Mouse (Mus musculus) erythroblast, embryonic 14.5 days (primary cell): Measurements from ENCODE around the gene Anapc1. TPM values are rescaled to one million over a fixed set of nuclear protein-coding genes. Genes with fewer than 3 reads are reported as not detected.

ENCODE experiments used
- H3K27me3 ChIP-seq: 2 replicates; pipeline ENCODE4 v1.6.1; 2012; ENCODE audit warnings: inconsistent platforms; ENCODE audit not compliant: control insufficient read depth
- H3K36me3 ChIP-seq: 2 replicates; pipeline ENCODE4 v1.6.1; 2012; ENCODE audit warnings: mild to moderate bottlenecking, inconsistent platforms; ENCODE audit not compliant: control insufficient read depth
- H3K4me1 ChIP-seq: 2 replicates; pipeline ENCODE4 v1.6.1; 2012; ENCODE audit warnings: inconsistent platforms; ENCODE audit not compliant: control insufficient read depth
- H3K4me3 ChIP-seq: replicated peaks from 2 replicates; pipeline ENCODE3; 2012; ENCODE audit warnings: moderate library complexity, mild to moderate bottlenecking, inconsistent platforms
- H3K9me3 ChIP-seq: 2 replicates; pipeline ENCODE4 v1.6.1; 2012; ENCODE audit warnings: low read length, inconsistent platforms, mixed read lengths; ENCODE audit not compliant: control insufficient read depth
- GATA1 ChIP-seq: IDR thresholded peaks from 2 replicates; pipeline ENCODE4 v1.6.1; 2012; ENCODE audit warnings: low read length, inconsistent platforms, mixed read lengths
- TAL1 ChIP-seq: IDR thresholded peaks from 3 replicates; pipeline ENCODE4 v1.6.1; 2012; ENCODE audit warnings: low read length, inconsistent platforms, mixed read lengths
- polyA plus RNA-seq: library from polyadenylated mRNA; stranded (reverse); fragments of >175 nt; gene quantifications from 2 replicates; pipeline ENCODE4 v1.2.3, GENCODE M21; 2012

Anapc1 gene
- polyA plus RNA-seq, 1 experiment, result 2.8 TPM

DNA sequence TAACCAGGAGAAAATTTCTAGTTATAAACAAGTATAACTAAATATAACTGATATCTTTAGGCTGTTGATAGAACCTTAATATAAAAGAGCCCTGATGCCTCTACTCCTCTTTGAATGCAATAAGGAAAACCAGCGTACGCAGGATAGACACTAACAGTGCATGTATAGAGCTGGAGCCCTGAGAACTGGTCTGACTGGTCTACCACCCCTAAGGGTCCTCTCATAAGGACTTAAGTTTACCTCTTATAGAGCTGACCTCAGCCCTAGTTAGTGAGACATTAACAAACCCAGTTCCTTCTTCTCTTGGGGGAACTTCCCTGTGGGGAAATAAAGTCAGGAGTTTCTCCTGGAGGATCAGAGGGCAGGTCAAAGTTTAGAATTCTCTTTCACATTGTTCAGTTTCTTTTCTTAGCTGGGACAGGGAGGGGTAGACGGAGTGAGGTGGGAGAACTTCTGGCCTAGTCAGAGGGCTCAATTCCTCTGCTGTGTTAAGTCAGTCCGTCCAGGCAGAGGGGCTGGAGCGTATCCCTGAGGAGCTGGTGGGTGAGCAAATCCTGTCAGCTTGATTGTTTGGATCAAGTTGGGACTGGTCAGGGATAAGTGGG lies 35.0 kb upstream of the Anapc1 start:
- H3K4me3 ChIP-seq, result no peak overlapping the region
- H3K27me3 ChIP-seq, result no peaks in the 10 kb centered on the region
- no peak for TF ChIP-seq GATA1
- TF ChIP-seq TAL1, result no peak
- H3K9me3 ChIP-seq, result peaks cover 3% of the 10 kb centered on the region; the same call in 1 of the 2 replicates
- no peaks in the 10 kb centered on the region for H3K4me1 ChIP-seq
- H3K36me3 ChIP-seq, result no peaks in the 10 kb centered on the region

DNA sequence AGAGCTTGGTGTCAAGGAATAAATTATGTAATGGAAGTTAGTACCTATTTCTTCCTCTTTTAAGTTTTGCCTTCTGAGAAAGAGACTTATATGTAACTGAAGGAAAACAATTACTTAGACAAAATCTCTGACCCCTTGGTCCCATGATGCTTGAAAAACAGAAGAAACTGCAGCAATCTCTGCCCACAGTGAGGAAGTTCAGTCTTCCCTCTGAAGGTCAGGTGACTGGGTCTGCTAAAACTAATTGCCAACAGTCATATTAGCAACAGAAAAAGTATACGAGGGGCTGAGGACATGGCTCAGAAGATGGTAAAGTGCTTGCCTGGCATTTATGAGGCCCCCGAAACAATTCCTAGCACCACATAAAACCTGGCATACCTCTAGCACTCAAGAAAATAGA lies 32.2 kb upstream of the Anapc1 start:
- Histone ChIP-seq H3K4me3 (no peak overlapping the region), H3K36me3 (no peaks in the 10 kb centered on the region; the same call in 1 of the 2 replicates), H3K9me3 (peaks cover 3% of the 10 kb centered on the region; the same call in 1 of the 2 replicates), H3K4me1 (no peaks in the 10 kb centered on the region), H3K27me3 (no peaks in the 10 kb centered on the region)
- TF ChIP-seq TAL1 (no peak), GATA1 (no peak)

DNA sequence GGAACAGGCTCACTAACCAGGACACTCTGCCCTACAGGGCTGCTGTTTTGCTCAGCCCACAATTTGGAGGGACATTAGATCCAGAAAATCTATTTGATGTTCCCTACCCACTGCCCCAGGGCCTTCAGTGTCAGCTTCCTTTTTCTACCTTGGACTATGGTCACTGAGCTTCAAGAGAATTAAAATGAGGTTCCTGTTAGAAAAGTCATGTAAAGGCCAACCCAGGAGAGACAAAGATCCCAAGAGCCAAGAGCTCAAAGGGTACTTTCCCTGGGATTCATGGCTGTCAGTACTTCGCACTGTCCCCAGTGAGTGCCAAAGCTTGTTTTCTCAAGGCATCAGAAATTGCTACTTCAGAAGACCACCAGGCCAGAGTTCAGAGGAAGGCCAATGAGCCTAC lies 28.8 kb upstream of the Anapc1 start:
- H3K27me3 ChIP-seq, result no peaks in the 10 kb centered on the region
- no peaks in the 10 kb centered on the region for H3K4me1 ChIP-seq
- H3K9me3 ChIP-seq, result no peaks in the 10 kb centered on the region
- no peak overlapping the region for H3K4me3 ChIP-seq
- no peaks in the 10 kb centered on the region; the same call in 1 of the 2 replicates for H3K36me3 ChIP-seq
- TF ChIP-seq GATA1 (no peak), TAL1 (no peak)

DNA sequence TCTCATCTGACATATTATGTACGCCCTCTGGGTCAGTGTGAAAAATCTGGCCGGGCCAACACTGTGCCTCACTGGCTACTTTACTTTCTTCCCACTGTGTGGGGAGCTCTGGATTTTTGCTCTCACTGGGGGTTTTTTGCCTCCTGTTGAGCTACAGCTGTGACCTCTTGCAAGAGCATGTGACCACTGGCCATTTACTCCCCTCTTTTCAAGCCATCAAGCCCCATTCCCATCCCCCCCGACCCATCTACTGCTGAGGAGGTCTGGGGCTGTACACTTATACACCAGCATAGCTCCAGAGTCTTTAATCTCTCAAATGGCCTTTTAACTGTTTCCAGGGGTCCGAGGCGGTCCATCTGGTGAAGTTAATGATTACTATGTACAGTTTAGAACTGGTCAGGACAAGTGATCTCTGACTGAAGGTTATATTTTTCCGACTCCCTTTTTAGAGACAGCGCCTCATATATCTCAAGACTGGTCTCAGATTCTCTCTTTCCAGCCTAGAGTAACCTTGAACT lies 27.6 kb upstream of the Anapc1 start:
- Histone ChIP-seq H3K4me3 (no peak overlapping the region), H3K9me3 (no peaks in the 10 kb centered on the region)
- TF ChIP-seq GATA1, result no peak
- no peak for TF ChIP-seq TAL1

DNA sequence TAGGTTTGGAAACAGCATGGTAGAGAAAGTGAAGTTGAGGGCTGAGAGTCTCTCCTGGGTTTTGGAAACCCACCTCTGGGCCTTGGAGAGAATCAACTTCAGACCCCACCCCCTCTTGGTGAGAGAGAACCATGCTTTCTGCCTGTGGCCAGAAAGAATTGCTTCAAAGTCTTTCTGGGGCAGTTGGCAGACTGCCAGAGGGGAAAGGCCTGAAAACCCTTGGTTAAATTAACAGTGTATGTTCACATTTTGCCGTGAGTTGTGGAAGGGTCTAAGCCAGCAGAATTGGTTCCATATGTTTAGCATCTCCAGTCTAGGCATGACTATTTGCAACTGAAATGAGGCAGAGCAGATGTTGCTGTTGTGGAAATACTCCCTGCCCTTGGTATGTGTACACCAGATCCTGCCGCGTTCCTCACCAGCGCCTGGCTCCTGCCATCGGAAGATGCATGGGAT lies 26.4 kb upstream of the Anapc1 start:
- H3K27me3 ChIP-seq, result no peaks in the 10 kb centered on the region
- no peak overlapping the region for H3K4me3 ChIP-seq
- TF ChIP-seq GATA1 (no peak), TAL1 (no peak)
- no peaks in the 10 kb centered on the region; the same call in 1 of the 2 replicates for H3K36me3 ChIP-seq
- no peaks in the 10 kb centered on the region for H3K9me3 ChIP-seq
- H3K4me1 ChIP-seq, result no peaks in the 10 kb centered on the region

More for the DNA sequence above, 27.6 kb upstream of the Anapc1 start:
- Histone ChIP-seq H3K4me1 (no peaks in the 10 kb centered on the region), H3K36me3 (no peaks in the 10 kb centered on the region; the same call in 1 of the 2 replicates), H3K27me3 (no peaks in the 10 kb centered on the region)

DNA sequence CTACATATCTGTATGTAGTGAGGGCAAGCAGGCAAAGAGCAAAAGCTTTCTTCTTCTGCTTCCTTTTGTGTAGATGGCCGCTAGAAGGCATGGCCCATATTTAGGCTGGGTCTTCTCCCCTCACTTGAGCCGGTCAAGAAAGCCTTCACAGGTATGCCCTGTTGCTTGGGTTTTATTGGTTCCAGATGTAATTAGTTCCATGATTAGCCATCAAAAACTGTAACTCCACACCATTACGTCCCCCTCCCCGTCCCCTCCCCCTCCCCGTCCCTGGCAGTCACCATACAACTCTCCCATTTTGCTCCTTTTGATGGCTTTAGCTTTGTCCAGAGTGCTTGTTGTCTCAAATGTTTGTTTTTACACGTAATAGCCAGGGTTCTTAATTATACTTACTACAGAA lies 25.7 kb upstream of the Anapc1 start:
- Histone ChIP-seq H3K4me1 (no peaks in the 10 kb centered on the region), H3K27me3 (no peaks in the 10 kb centered on the region), H3K36me3 (no peaks in the 10 kb centered on the region; the same call in 1 of the 2 replicates), H3K9me3 (no peaks in the 10 kb centered on the region), H3K4me3 (no peak overlapping the region)
- TF ChIP-seq TAL1 (no peak), GATA1 (no peak)

DNA sequence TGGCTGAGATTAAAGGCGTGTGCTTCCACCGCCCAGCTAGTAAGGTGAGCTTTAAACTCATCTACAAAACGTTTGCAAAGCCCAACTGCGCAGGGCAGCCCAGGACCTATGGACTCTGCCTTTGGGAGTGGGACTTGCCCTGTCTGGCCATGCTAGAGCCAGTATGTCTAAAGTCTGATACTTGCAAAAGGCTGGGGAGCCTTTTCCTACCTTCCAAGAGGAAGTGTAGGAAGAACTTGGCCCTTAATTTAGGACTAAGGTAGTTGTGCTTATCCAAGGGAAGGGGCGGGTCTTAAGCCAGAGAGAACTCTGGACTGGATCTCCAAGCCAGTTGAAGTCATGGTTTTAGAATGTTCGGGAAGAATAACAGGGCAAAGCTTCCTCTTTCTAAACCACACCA lies 23.4 kb upstream of the Anapc1 start:
- TF ChIP-seq GATA1 (no peak), TAL1 (no peak)
- Histone ChIP-seq H3K27me3 (no peaks in the 10 kb centered on the region), H3K36me3 (no peaks in the 10 kb centered on the region; the same call in 1 of the 2 replicates), H3K9me3 (no peaks in the 10 kb centered on the region), H3K4me1 (no peaks in the 10 kb centered on the region), H3K4me3 (no peak overlapping the region)

DNA sequence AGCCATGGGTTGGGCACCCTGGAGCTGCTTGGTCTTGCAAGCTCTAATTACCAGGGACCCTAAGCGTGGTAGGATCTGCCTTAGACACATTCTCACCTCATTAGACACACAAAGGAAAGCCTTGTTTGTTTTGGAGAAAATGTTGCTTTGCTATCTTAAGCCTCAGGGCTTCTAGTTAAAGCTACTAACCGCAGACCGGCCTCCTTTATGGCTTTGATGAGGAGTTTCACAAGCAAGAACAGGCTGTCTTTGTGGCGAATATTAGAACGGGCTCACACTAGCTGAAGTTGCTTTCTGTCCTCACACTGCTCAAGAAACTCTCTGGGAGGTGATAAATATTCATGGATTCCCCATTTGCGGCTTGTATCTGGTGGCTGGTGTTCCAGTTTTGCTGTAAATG lies 22.1 kb upstream of the Anapc1 start:
- H3K4me3 ChIP-seq, result no peak overlapping the region
- no peaks in the 10 kb centered on the region for H3K4me1 ChIP-seq
- TF ChIP-seq TAL1 (no peak), GATA1 (no peak)
- no peaks in the 10 kb centered on the region; the same call in 1 of the 2 replicates for H3K36me3 ChIP-seq
- no peaks in the 10 kb centered on the region for H3K27me3 ChIP-seq
- no peaks in the 10 kb centered on the region for H3K9me3 ChIP-seq

DNA sequence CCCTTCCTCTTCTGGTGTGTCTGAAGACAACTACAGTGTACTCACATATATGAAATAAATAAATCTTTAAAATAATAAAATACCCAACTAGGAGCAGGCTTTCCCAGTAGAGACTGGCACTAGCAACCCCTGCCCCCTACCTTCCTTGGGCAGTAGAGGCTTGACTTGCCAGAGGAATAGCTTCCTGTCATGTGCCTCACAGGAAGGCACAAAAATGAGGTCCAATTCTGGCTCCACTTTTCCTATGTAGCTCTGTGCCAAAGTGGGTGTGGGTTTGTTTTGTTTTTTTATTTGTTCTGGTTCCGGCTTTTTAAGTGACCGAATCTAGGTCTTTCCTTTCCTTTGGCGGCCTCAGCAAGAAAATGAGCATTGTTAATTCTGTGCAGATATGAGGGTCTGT lies 17.3 kb upstream of the Anapc1 start:
- Histone ChIP-seq H3K4me3 (no peak overlapping the region), H3K27me3 (peaks cover 19% of the 10 kb centered on the region), H3K36me3 (no peaks in the 10 kb centered on the region; the same call in 1 of the 2 replicates), H3K4me1 (no peaks in the 10 kb centered on the region), H3K9me3 (no peaks in the 10 kb centered on the region)
- no peak for TF ChIP-seq TAL1
- no peak for TF ChIP-seq GATA1
